Mouse (Mus musculus): ENCODE measurements around the gene Spag9.
A peak's percentile ranks its signal among the peaks of the same experiment; 100 is the strongest.

The Spag9 gene

DNA sequence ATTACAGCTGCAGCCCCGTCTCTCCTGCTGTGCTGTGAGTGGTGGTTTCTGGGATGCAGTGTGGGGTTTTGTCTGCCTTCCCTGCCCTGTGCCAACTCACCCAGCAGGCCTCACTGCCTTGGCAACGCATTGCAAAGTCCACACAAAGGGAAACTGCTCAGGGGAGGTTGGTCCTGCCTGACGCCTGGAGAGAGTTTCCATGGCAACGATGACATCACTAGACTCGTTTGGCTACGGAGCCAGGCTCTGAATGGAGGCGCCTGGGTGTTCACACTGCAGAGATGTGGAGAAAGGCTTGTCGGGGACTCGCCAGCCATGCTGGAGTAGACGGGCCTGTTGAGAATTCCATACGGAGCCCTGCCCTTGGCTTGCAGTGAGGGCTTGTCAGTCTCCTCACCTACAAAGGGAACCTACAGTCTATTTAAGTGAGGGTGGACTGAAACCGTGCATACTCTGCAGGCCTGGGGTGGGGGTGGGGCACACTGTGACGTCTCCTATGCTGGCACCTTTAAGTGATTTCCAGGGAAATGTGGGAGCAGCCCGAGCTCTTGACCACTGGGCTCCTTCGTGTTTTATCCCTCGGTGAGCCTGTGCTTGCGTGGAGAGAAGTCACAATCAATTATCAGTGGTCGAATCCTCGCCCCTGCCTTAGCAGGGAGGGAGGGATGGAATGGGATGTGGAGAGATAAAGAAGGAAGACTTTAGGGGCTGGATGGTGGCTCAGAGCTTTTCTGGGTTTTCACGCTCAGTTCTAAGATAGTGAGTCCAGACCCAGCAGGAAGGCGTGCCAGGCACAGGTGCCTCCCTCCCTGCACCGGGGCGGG lies 164.8 kb downstream of the Spag9 start:
- DNase-seq = peak; percentile 79

DNA sequence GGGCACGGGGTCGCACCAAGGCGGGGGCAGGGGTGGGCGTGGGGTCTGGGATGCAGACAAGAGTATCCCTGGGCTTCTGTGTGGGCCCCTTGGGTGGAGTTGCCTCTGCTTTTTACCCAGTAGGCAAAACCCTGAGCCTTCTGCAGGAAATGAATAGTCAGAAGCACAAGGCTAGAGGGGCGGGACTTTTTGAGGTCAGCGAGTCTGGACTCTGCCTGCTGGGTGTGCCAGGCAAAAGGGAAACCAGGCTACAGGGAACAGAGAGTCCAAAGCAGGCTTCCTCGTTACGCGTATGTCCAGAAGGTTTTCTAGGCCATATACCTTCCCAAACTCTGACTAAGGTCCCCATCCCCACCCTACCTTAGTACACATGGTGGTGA lies 165.4 kb downstream of the Spag9 start:
- peak; percentile 55 for DNase-seq

DNA sequence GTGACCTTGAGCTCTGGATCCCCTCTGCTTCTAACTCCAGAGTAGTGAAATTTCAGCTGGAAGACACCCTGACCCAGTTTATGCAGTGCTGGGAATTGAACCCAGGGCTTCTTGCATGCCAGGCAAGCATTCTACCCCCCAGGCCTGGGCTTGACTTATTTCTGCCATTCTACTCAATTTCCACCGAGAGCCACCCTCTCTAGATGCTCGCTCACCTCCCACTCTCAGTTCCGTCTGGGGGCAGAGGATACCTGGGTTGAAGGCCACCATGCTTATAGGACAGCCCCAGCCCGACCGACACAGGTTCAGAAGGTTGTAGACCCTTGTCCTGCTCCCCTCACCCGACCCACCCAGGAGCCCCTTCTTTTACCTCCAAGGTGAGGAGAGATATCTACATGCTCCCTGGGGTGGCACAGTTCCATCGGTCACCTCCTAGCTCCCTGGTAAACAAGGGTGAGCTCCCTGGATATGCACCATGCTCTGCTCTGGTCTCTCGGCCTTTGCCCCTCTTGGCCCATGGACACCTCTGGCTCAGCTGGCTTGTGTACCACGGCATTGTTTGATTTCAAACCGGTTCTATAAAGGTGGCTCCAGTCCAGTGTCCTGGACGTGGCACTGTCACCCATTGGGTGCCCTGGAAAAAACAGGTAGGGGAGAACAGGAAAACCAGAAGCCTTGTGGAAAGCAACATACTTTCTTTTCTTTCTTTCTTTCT lies 166.1 kb downstream of the Spag9 start:
- no peak for DNase-seq

DNA sequence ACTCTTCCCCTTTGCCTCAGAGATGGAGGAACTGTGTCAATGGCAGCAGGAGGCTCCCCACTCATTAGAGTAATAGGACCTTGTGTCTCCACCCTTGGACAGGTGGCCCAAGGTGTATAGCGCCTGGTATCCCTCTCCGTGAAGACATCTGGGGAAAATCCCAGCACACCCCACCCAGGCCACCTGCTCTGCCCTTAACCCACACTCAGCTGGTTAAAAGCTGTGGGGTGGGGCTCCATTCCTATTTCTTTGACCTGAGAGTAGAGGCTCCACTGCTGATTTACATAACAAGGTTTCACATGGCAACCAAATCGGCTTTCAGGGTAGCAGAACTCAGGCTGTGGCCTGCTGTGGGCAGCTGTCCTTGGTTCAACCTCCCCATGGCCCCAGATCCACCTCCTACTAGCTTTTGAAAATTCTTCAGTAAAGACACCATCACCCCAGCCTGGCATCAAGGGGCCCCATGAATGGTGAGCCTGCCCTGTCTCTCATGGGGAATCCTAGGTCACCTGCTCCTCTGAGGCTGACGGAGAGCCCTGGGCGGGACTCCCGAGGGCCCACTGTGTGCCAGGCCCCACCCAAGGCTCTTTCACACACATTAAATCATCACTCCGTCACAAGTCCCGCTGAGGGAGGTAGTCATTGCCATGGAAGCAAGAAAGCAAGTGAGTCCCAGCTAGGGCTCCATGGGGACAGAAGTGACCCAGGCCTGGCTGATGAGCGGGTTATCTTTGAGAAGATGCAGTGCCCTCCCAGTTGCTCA lies 167.3 kb downstream of the Spag9 start:
- no peak for DNase-seq

DNA sequence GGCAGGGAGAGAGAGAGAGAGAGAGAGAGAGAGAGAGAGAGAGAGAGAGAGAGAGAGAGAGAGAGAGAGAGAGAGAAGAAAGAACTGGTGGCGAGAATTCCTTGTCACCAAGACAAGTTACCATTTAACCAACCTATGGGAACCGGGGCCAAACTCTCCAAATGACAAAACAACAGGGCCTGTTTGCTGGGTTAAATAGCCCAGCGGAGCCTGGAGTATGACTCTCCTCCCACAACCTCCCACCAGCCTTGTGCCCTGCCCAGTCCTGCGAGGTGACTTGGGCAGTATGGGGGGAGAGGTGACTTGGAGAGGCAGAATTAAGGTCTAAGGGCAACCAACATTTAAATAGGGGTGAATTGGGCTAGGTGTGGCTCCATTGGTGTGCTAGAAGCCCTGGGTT lies 169.9 kb downstream of the Spag9 start:
- no peak for DNase-seq

DNA sequence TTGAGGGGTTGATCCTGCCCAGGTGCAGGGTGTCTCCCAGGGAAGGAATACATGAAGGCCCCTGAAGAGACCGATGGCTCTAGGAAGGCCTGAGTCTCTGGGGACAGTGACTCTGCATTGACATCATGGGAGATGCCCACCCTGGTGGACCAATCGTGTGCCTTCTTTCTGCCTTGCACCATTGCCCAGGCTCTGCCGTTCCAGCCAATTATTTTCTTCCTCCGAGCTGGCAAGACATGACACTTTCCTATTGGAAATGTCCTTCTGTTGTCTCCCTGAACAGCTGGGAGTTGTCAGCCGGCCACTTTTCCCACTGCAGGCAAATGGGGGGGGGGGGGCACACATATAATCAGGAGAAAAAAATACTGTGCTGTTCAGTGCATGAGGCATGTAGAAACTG lies 172.3 kb downstream of the Spag9 start:
- DNase-seq = peak; percentile 41

DNA sequence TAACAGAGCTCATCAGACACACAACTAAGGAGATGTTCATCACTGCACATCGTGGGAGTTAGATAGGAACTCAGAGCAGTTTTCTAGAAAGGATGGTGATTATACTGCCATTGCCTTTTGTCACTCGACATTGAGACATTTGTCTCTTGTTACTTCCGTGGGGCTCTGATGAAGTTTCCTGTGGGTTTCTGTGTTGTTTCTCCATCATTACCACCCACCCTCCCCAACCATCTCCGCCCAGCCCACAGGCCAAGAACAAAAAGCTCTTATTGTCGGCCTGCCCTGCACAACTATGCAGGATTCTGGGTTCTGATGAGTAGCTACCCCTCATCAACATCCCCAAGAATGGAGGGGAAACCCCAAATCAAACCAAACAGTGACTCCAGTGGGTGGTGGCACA lies 173.7 kb downstream of the Spag9 start:
- DNase-seq = no peak

DNA sequence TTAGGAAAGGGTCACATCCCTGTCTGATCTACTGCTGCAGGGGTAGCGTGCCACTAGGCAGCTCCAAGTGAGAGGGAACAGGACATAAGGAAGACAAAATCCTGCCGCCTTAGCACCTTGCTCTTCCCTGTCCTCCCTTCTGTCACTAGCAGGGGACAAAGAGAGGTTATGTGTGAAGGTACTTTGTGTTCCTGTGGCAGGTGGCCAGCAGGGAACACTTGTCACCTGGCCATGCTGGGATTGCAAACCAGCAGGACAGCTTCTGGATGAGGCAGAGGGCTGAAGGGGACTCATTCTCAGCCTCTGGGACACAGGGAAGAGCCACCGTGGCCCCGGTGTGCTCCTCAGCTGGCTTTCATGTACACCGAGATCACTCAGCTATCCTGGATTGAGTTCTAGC lies 175.8 kb downstream of the Spag9 start:
- no peak for DNase-seq

DNA sequence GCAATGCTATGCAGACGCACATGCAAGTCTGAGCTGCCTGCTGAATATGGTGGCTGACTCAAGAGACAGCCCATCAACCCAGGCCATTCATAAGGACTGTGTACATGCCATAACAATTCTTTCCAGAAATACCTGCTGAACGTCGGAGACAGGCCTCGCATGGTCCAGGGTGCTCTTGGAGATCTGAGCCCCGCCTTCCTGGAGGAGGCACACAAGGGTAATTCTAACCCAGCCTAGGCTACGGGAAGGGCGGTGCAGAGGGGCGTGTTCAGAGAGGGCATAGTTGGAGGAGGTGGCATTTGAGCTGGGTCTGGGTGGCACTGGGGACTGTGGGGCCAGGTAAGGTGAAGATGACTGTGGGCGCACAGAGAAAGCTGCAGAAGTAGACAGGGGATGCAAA lies 176.3 kb downstream of the Spag9 start:
- no peak for DNase-seq

DNA sequence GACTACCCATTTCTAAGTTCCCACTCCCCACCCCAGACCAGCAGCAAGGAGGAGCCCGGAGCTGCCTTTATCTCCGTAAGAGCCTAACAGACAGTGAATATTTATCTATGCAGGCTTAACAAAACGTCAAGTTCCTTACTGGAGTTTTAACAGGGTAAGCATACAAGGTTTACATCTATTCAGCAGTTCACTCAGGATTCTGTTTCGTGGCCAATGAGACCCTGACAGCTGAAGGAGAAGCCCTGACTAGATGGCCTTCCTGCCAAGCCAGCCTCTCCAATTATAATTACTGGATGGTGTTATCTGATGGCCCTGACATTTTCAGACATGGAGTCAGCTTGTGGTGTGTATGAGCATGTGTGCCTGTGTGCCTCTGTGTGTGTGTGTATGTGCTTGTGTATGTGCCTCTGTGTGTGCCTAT lies 177.8 kb downstream of the Spag9 start:
- no peak for DNase-seq

DNA sequence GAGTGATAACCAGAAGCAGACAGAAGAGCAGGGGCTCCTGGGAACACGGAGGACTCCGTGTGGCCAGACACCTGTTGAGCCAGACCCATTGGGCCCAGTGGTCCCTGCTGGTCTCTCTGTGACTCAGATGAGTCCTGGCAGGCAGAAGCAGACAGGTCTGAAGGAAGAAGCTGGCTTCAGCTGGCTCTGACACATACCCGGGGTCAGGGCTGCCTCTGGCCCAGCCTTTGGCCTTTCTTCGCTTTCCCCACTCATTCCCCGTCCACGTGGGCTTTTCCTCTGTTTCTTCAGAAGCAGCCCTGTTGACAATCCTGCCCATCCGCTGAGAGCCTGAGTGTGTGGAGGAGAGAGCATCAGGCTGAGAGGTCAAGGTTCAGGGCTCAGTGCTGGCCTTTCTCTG lies 179.4 kb downstream of the Spag9 start:
- no peak for DNase-seq
